Mouse (Mus musculus): ENCODE measurements at regions not wholly inside any gene's neighbourhood (a gene's known extent, or its start where the extent isn't known, plus 50 kb on each side); places are given as distances from the start of the nearest gene placed in this dataset.
"Not testable (repeated sequence)": the region's sequence is repeated elsewhere in the genome, so short reads cannot be mapped to it uniquely, and the experiment has no call there.

DNA sequence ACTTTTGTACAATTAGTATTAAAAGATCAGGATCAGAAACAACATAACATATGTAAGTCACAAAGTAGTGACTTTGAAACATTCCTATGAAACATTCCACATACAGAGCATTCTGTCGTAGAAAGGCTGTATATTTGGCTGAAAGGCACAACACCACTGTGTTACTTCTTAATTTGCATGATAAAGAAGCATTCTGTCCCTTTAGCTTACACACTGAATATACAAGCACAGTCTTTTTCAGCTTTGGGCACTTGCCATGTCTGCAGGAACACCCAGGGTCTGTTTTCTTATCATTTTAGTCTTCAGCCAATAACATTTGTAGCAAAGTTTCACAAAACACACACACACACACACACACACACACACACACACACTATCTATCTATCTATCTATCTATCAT lies 82.2 kb upstream of the Klhl1 start:
- TF ChIP-seq CTCF, EP300 (IDR thresholded peaks at IDR 0.05): not testable (repeated sequence)

Measured in lung, postnatal 0 days (tissue).